Mouse (Mus musculus): ENCODE results near the gene Calhm5. TPM values are rescaled to one million over a fixed set of nuclear protein-coding genes. Genes with fewer than 3 reads are reported as not detected.

Calhm5 gene
- polyA plus RNA-seq, 1 experiment from 2014 or later: 0.69 TPM

- Histone ChIP-seq H3K4me2 (ENCODE audit: low read length) (no peak overlapping the region), H3K27me3 (ENCODE audit: control insufficient read depth, insufficient read depth, low read depth, low read length) (no peaks in the 10 kb centered on the region), H3K36me3 (ENCODE audit: control insufficient read depth, insufficient read depth, low read length) (no peaks in the 10 kb centered on the region), H3K9me3 (replicated peaks; ENCODE audit: control insufficient read depth, low read length, poor library complexity, severe bottlenecking) (no peaks in the 10 kb centered on the region), H3K4me3 (ENCODE audit: low read depth, low read length) (no peak overlapping the region), H3K9ac (ENCODE audit: low read depth, low read length) (no peak overlapping the region), H3K27ac (ENCODE audit: low read length) (no peak overlapping the region), H3K4me1 (ENCODE audit: control insufficient read depth, insufficient read depth, low read length) (no peaks in the 10 kb centered on the region)
- ATAC-seq: no peak
- 89% methylated on average over 2 of the region's 2 CpGs for WGBS
Measured at GRCm38 (mm10) chr10:34088515-34088914, 7.8 kb downstream of the Calhm5 start.

DNA sequence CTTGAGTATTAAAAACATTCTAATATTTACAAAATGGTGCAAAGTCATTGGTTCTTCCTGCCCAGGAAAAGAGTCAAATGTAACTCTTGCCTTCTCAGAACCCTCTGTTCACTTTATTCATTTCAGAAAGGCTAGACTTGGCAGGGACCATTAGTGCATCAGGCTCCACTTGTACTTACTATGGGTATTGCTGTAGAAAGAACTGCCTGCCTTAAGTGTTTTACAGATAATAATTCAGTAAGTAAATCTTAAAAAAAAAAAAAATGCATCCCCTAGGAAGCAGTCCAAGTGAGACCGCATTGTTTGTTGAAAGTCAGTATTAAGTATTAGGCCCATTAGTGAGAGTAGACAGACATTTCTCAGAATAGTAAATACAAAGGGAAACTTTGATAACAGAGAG lies 9.8 kb downstream of the Calhm5 start:
- no peaks in the 10 kb centered on the region for H3K27me3 ChIP-seq (ENCODE audit: control insufficient read depth, insufficient read depth, low read depth, low read length)
- no peak overlapping the region for H3K4me2 ChIP-seq (ENCODE audit: low read length)
- H3K9me3 ChIP-seq (replicated peaks; ENCODE audit: control insufficient read depth, low read length, poor library complexity, severe bottlenecking): no peaks in the 10 kb centered on the region
- no peak for ATAC-seq
- no peaks in the 10 kb centered on the region for H3K36me3 ChIP-seq (ENCODE audit: control insufficient read depth, insufficient read depth, low read length)
- H3K27ac ChIP-seq (ENCODE audit: low read length): no peak overlapping the region
- no peak overlapping the region for H3K4me3 ChIP-seq (ENCODE audit: low read depth, low read length)
- no peak overlapping the region for H3K9ac ChIP-seq (ENCODE audit: low read depth, low read length)
- no peaks in the 10 kb centered on the region for H3K4me1 ChIP-seq (ENCODE audit: control insufficient read depth, insufficient read depth, low read length)
- 97% methylated on average over 1 of the region's 1 CpGs for WGBS

GRCm38 (mm10) chr10:34074522-34075200 lies 21.7 kb downstream of the Calhm5 start:
- H3K9me3 ChIP-seq (replicated peaks; ENCODE audit: control insufficient read depth, low read length, poor library complexity, severe bottlenecking): no peaks in the 10 kb centered on the region
- no peak overlapping the region for H3K9ac ChIP-seq (ENCODE audit: low read depth, low read length)
- no peaks in the 10 kb centered on the region for H3K36me3 ChIP-seq (ENCODE audit: control insufficient read depth, insufficient read depth, low read length)
- no peak overlapping the region for H3K27ac ChIP-seq (ENCODE audit: low read length)
- ATAC-seq: no peak
- no peaks in the 10 kb centered on the region for H3K4me1 ChIP-seq (ENCODE audit: control insufficient read depth, insufficient read depth, low read length)
- H3K4me3 ChIP-seq (ENCODE audit: low read depth, low read length): no peak overlapping the region
- WGBS: 89% methylated on average over 5 of the region's 5 CpGs
- H3K27me3 ChIP-seq (ENCODE audit: control insufficient read depth, insufficient read depth, low read depth, low read length): no peaks in the 10 kb centered on the region
- no peak overlapping the region for H3K4me2 ChIP-seq (ENCODE audit: low read length)

DNA sequence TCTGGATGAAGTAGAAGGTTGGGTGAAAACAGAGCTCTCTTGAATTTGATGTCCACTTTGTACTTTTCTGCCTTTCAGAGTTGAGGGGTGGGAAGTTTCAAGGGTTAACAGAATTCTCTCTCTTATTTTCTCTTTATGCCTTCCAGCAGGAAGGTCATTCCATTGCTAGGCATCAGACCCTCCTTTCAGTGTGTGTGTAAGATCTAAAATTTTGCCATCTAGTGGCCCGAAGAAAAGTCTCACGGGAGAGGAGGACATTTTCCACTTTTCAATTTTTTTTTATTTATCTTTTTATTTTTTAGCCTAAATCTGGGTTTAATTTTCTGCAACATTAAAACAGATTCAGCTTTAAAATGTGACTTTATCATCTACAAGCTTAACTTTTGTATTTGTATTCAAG lies 24.7 kb downstream of the Calhm5 start:
- no peak for ATAC-seq
- 69% methylated on average over 2 of the region's 2 CpGs for WGBS
- H3K27ac ChIP-seq (ENCODE audit: low read length): no peak overlapping the region
- no peak overlapping the region for H3K4me3 ChIP-seq (ENCODE audit: low read depth, low read length)
- H3K27me3 ChIP-seq (ENCODE audit: control insufficient read depth, insufficient read depth, low read depth, low read length): no peaks in the 10 kb centered on the region
- H3K4me2 ChIP-seq (ENCODE audit: low read length): no peak overlapping the region
- H3K9me3 ChIP-seq (replicated peaks; ENCODE audit: control insufficient read depth, low read length, poor library complexity, severe bottlenecking): no peaks in the 10 kb centered on the region
- H3K9ac ChIP-seq (ENCODE audit: low read depth, low read length): no peak overlapping the region
- no peaks in the 10 kb centered on the region for H3K4me1 ChIP-seq (ENCODE audit: control insufficient read depth, insufficient read depth, low read length)
- H3K36me3 ChIP-seq (ENCODE audit: control insufficient read depth, insufficient read depth, low read length): no peaks in the 10 kb centered on the region

- no peaks in the 10 kb centered on the region for H3K36me3 ChIP-seq (ENCODE audit: control insufficient read depth, insufficient read depth, low read length)
- 59% methylated on average over 5 of the region's 5 CpGs for WGBS
- no peak overlapping the region for H3K27ac ChIP-seq (ENCODE audit: low read length)
- H3K4me1 ChIP-seq (ENCODE audit: control insufficient read depth, insufficient read depth, low read length): no peaks in the 10 kb centered on the region
- ATAC-seq: no peak
- no peaks in the 10 kb centered on the region for H3K9me3 ChIP-seq (replicated peaks; ENCODE audit: control insufficient read depth, low read length, poor library complexity, severe bottlenecking)
- H3K27me3 ChIP-seq (ENCODE audit: control insufficient read depth, insufficient read depth, low read depth, low read length): no peaks in the 10 kb centered on the region
- H3K4me2 ChIP-seq (ENCODE audit: low read length): no peak overlapping the region
- no peak overlapping the region for H3K4me3 ChIP-seq (ENCODE audit: low read depth, low read length)
- no peak overlapping the region for H3K9ac ChIP-seq (ENCODE audit: low read depth, low read length)
Measured at GRCm38 (mm10) chr10:34070999-34071492, 25.3 kb downstream of the Calhm5 start.

DNA sequence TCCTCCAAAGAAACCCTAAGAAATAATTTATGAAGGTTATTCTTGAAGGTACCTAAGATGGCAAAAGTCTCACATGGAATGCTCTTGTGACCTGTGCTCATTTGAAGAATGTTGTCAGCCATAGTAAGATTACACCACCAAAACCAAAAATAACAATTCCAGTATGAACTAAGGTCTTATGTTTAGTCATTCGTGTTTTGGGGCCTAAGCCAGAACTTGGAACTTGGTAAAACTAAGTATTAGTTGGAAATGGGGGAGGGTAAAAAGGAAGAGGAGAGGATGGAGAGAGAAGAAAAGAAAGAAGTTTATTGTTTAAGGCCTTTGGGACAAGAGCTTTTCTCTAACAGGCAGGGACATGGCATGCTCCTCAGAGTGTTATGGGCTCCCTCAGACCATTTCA lies 26.7 kb downstream of the Calhm5 start:
- no peak for ATAC-seq
- no peaks in the 10 kb centered on the region for H3K36me3 ChIP-seq (ENCODE audit: control insufficient read depth, insufficient read depth, low read length)
- H3K4me1 ChIP-seq (ENCODE audit: control insufficient read depth, insufficient read depth, low read length): no peaks in the 10 kb centered on the region
- no peaks in the 10 kb centered on the region for H3K27me3 ChIP-seq (ENCODE audit: control insufficient read depth, insufficient read depth, low read depth, low read length)
- 62% methylated on average over 1 of the region's 1 CpGs for WGBS
- H3K27ac ChIP-seq (ENCODE audit: low read length): no peak overlapping the region
- no peaks in the 10 kb centered on the region for H3K9me3 ChIP-seq (replicated peaks; ENCODE audit: control insufficient read depth, low read length, poor library complexity, severe bottlenecking)
- H3K4me2 ChIP-seq (ENCODE audit: low read length): no peak overlapping the region
- no peak overlapping the region for H3K4me3 ChIP-seq (ENCODE audit: low read depth, low read length)
- no peak overlapping the region for H3K9ac ChIP-seq (ENCODE audit: low read depth, low read length)

- ATAC-seq: no peak
- no peak overlapping the region for H3K9ac ChIP-seq (ENCODE audit: low read depth, low read length)
- no peaks in the 10 kb centered on the region for H3K27me3 ChIP-seq (ENCODE audit: control insufficient read depth, insufficient read depth, low read depth, low read length)
- H3K36me3 ChIP-seq (ENCODE audit: control insufficient read depth, insufficient read depth, low read length): no peaks in the 10 kb centered on the region
- WGBS: 49% methylated on average over 3 of the region's 3 CpGs
- H3K4me3 ChIP-seq (ENCODE audit: low read depth, low read length): no peak overlapping the region
- H3K27ac ChIP-seq (ENCODE audit: low read length): no peak overlapping the region
- H3K4me1 ChIP-seq (ENCODE audit: control insufficient read depth, insufficient read depth, low read length): no peaks in the 10 kb centered on the region
- H3K9me3 ChIP-seq (replicated peaks; ENCODE audit: control insufficient read depth, low read length, poor library complexity, severe bottlenecking): no peaks in the 10 kb centered on the region
- no peak overlapping the region for H3K4me2 ChIP-seq (ENCODE audit: low read length)
Measured at GRCm38 (mm10) chr10:34066591-34066990, 29.7 kb downstream of the Calhm5 start.

DNA sequence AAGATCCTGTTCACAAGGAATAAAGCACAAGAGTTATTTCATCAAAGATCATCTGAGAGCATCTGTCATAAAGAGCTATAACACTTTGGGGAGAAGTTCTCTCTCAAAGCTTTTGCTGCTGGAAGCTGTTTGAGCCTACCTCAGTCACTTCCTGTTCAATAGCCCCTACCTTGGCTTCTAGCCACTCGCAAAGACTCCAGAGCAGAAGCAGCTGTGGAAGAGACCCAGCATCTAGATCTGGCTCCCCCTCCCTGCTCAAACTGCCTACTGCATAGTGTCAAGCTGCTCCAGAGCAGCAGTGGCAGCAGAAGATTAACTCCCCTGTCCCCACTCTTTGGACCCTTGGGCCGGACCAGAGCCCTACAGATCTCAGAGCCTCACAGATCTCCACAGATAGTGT lies 42.3 kb downstream of the Calhm5 start:
- no peak for ATAC-seq
- no peak overlapping the region for H3K4me2 ChIP-seq (ENCODE audit: low read length)
- WGBS: 89% methylated on average over 2 of the region's 2 CpGs

DNA sequence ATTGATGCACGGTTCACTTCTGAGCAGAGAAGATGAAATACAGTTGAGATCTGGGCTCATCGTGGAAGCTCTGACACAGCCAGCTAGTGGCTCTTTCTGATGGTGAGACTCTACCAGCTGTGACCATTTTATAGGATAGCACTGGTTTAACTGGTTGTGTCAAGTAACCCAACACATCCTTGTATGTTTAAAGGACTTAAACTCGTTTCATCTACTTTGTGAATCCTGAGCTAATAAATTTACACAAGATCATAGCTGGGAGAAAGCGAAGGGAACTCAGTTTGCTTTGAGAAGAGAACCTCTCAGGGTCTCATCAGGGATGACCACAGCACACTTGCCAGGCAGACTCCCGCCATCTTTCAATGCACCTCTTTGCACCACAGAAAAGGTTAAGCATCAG lies 52.1 kb downstream of the Calhm5 start, which contains the start of gene Calhm4:
Calhm4 (minus strand) TSS at position 101 of the 400 bp plus-strand sequence.
- no peaks in the 10 kb centered on the region for H3K36me3 ChIP-seq (ENCODE audit: control insufficient read depth, insufficient read depth, low read length)
- H3K27ac ChIP-seq (ENCODE audit: low read length): no peak within 1 kb of the TSS
- H3K27me3 ChIP-seq (ENCODE audit: control insufficient read depth, insufficient read depth, low read depth, low read length): no peaks in the 10 kb centered on the region
- no peaks in the 10 kb centered on the region for H3K9me3 ChIP-seq (replicated peaks; ENCODE audit: control insufficient read depth, low read length, poor library complexity, severe bottlenecking)
- no peak within 1 kb of the TSS for H3K4me2 ChIP-seq (ENCODE audit: low read length)
- H3K4me3 ChIP-seq (ENCODE audit: low read depth, low read length): no peak within 1 kb of the TSS
- H3K4me1 ChIP-seq (ENCODE audit: control insufficient read depth, insufficient read depth, low read length): no peaks in the 10 kb centered on the region
- WGBS: 89% methylated on average over 5 of the region's 5 CpGs
- no peak within 1 kb of the TSS for H3K9ac ChIP-seq (ENCODE audit: low read depth, low read length)
- no peak for ATAC-seq

More for the DNA sequence above, 42.3 kb downstream of the Calhm5 start:
- Histone ChIP-seq H3K9ac (ENCODE audit: low read depth, low read length) (no peak overlapping the region), H3K27me3 (ENCODE audit: control insufficient read depth, insufficient read depth, low read depth, low read length) (no peaks in the 10 kb centered on the region), H3K36me3 (ENCODE audit: control insufficient read depth, insufficient read depth, low read length) (no peaks in the 10 kb centered on the region), H3K4me3 (ENCODE audit: low read depth, low read length) (no peak overlapping the region), H3K9me3 (replicated peaks; ENCODE audit: control insufficient read depth, low read length, poor library complexity, severe bottlenecking) (no peaks in the 10 kb centered on the region), H3K27ac (ENCODE audit: low read length) (no peak overlapping the region), H3K4me1 (ENCODE audit: control insufficient read depth, insufficient read depth, low read length) (no peaks in the 10 kb centered on the region)
